Mouse (Mus musculus): Measurements from ENCODE around the gene Ecm2.

Ecm2 gene

GRCm38 (mm10) chr13:49504510-49504909 is at the start of gene Ecm2:
Ecm2 (plus strand) TSS chr13:49504810.
- no peak for DNase-seq (ENCODE audit: low spot score in 2 of 2)

- DNase-seq (ENCODE audit: low spot score in 2 of 2) = no peak
These were observed 44.3 kb upstream of the Ecm2 start for GRCm38 (mm10) chr13:49460276-49460675.

GRCm38 (mm10) chr13:49460692-49461414 is 43.8 kb upstream of the Ecm2 start:
- no peak for DNase-seq (ENCODE audit: low spot score in 2 of 2)

GRCm38 (mm10) chr13:49461458-49462132 is 43.0 kb upstream of the Ecm2 start:
- DNase-seq (ENCODE audit: low spot score in 2 of 2) = no peak

- no peak for DNase-seq (ENCODE audit: low spot score in 2 of 2)
These were observed 41.7 kb upstream of the Ecm2 start for GRCm38 (mm10) chr13:49462921-49463320.

GRCm38 (mm10) chr13:49465875-49466274 is 38.7 kb upstream of the Ecm2 start:
- no peak for DNase-seq (ENCODE audit: low spot score in 2 of 2)

GRCm38 (mm10) chr13:49466393-49467075 is 38.1 kb upstream of the Ecm2 start:
- no peak for DNase-seq (ENCODE audit: low spot score in 2 of 2)

- DNase-seq (ENCODE audit: low spot score in 2 of 2) = no peak
These were observed 37.0 kb upstream of the Ecm2 start for GRCm38 (mm10) chr13:49467585-49467984.

GRCm38 (mm10) chr13:49469002-49469401 is 35.6 kb upstream of the Ecm2 start:
- DNase-seq (ENCODE audit: low spot score in 2 of 2) = no peak

- DNase-seq (ENCODE audit: low spot score in 2 of 2) = no peak
These were observed 34.3 kb upstream of the Ecm2 start for GRCm38 (mm10) chr13:49470319-49470718.

GRCm38 (mm10) chr13:49470806-49471205 is 33.8 kb upstream of the Ecm2 start:
- no peak for DNase-seq (ENCODE audit: low spot score in 2 of 2)

GRCm38 (mm10) chr13:49471981-49472675 is 32.5 kb upstream of the Ecm2 start:
- no peak for DNase-seq (ENCODE audit: low spot score in 2 of 2)

GRCm38 (mm10) chr13:49472676-49473005 is 32.0 kb upstream of the Ecm2 start:
- no peak for DNase-seq (ENCODE audit: low spot score in 2 of 2)

- no peak for DNase-seq (ENCODE audit: low spot score in 2 of 2)
These were observed 26.7 kb upstream of the Ecm2 start for GRCm38 (mm10) chr13:49477887-49478286.

GRCm38 (mm10) chr13:49478851-49479374 is 25.7 kb upstream of the Ecm2 start:
- no peak for DNase-seq (ENCODE audit: low spot score in 2 of 2)

GRCm38 (mm10) chr13:49479399-49479798 is 25.2 kb upstream of the Ecm2 start:
- no peak for DNase-seq (ENCODE audit: low spot score in 2 of 2)

GRCm38 (mm10) chr13:49480057-49480456 is 24.6 kb upstream of the Ecm2 start:
- no peak for DNase-seq (ENCODE audit: low spot score in 2 of 2)

GRCm38 (mm10) chr13:49480551-49480950 is 24.1 kb upstream of the Ecm2 start:
- no peak for DNase-seq (ENCODE audit: low spot score in 2 of 2)

- DNase-seq (ENCODE audit: low spot score in 2 of 2) = no peak
These were observed 19.2 kb upstream of the Ecm2 start for GRCm38 (mm10) chr13:49485388-49485787.

GRCm38 (mm10) chr13:49492376-49493368 is 11.9 kb upstream of the Ecm2 start, which contains the start of gene Tes3-ps:
Tes3-ps (plus strand) TSS chr13:49493318.
- no peak for DNase-seq (ENCODE audit: low spot score in 2 of 2)

- no peak for DNase-seq (ENCODE audit: low spot score in 2 of 2)
These were observed 1.2 kb downstream of the Ecm2 start for GRCm38 (mm10) chr13:49505776-49506175.

All from frontal cortex, postnatal 25 days (tissue).